Mouse (Mus musculus): ENCODE data around the gene Atf3.

- no peak for TF ChIP-seq CTCF (IDR thresholded peaks at IDR 0.05; ENCODE audit: control insufficient read depth, insufficient read depth, low read length)
- TF ChIP-seq POLR2A (IDR thresholded peaks at IDR 0.05; ENCODE audit: borderline replicate concordance, control insufficient read depth, low read depth, low read length): no peak
Measured at GRCm38 (mm10) chr1:191124288-191124687, 93.6 kb downstream of the Atf3 start.
